Mouse (Mus musculus) liver, postnatal 0 days (tissue): ENCODE measurements around the gene Taf1d. TPM values are rescaled to one million over a fixed set of nuclear protein-coding genes. Genes with fewer than 3 reads are reported as not detected.

ENCODE experiments used
- ATAC-seq: fragments of 200-750 bp; cut with Nextera tagmentation; 2 replicates; pipeline ENCODE4 v1.8.0; 2017; ENCODE audit warnings: mild to moderate bottlenecking, moderate library complexity
- DNase-seq: peaks from one replicate; pipeline ENCODE4 v3.0.0-alpha.2; 2016
- H3K27ac ChIP-seq: fragments of 300-500 bp; sonication (generic); 2 replicates; pipeline ENCODE4 v1.5.1; 2014; ENCODE audit warnings: antibody characterized with exemption, moderate library complexity, mild to moderate bottlenecking, low read depth
- H3K27me3 ChIP-seq: fragments of 300-500 bp; sonication (generic); 2 replicates; pipeline ENCODE4 v1.6.1; 2014; ENCODE audit warnings: low read length, control low read depth, mixed read lengths; ENCODE audit not compliant: insufficient read depth
- H3K36me3 ChIP-seq: fragments of 300-500 bp; sonication (generic); replicated peaks from 2 replicates; pipeline ENCODE4 v1.6.1; 2014; ENCODE audit warnings: mild to moderate bottlenecking, control low read depth, low read length, moderate library complexity, mixed read lengths; ENCODE audit not compliant: insufficient read depth
- H3K4me1 ChIP-seq: fragments of 300-500 bp; sonication (generic); 2 replicates; pipeline ENCODE4 v1.6.1; 2014; ENCODE audit warnings: antibody characterized with exemption, mild to moderate bottlenecking, control low read depth; ENCODE audit not compliant: insufficient read depth
- H3K4me2 ChIP-seq: fragments of 300-500 bp; sonication (generic); 2 replicates; pipeline ENCODE4 v1.6.1; 2014; ENCODE audit warnings: low read depth, mild to moderate bottlenecking, low read length, moderate library complexity, mixed read lengths
- H3K4me3 ChIP-seq: fragments of 300-500 bp; sonication (generic); 2 replicates; pipeline ENCODE4 v1.5.1; 2014; ENCODE audit warnings: low read depth, low read length
- H3K9ac ChIP-seq: fragments of 300-500 bp; sonication (generic); replicated peaks from 2 replicates; pipeline ENCODE4 v1.6.1; 2014; ENCODE audit warnings: mild to moderate bottlenecking, moderate library complexity
- H3K9me3 ChIP-seq: fragments of 300-500 bp; sonication (generic); 2 replicates; pipeline ENCODE4 v1.6.1; 2016; ENCODE audit warnings: mild to moderate bottlenecking, control low read depth, low read length, mixed read lengths
- CTCF ChIP-seq: sonication (generic); IDR thresholded peaks from 2 replicates; pipeline ENCODE4 v1.5.1; 2016; ENCODE audit warnings: antibody characterized with exemption, low read depth
- EP300 ChIP-seq: IDR thresholded peaks from 2 replicates; pipeline ENCODE4 v1.6.1; 2016; ENCODE audit warnings: antibody characterized with exemption, low read depth, mild to moderate bottlenecking
- WGBS: fragments of 180-500 bp; shearing (Covaris S2); extraction: QIAGEN DNeasy Blood & Tissue Kit; methylation state at CpG from one replicate; pipeline ENCODE4 v1.1.7; 2014; ENCODE audit not compliant: insufficient replicate concordance; 5-methylcytosine and 5-hydroxymethylcytosine counted together
- polyA plus RNA-seq: library from polyadenylated mRNA; unstranded; fragments of >200 nt; fragmentation: Nextera tagmentation; extraction: Ambion mirVana; gene quantifications from 2 replicates; pipeline ENCODE4 v1.2.1, GENCODE M21; 2015

Taf1d gene
- 30.5 and 31.1 TPM in 2 replicates for polyA plus RNA-seq

GRCm38 (mm10) chr9:15305503-15306397 lies at the start of gene Taf1d:
TSS of gene Taf1d (plus strand) at chr9:15306214.
- TF ChIP-seq CTCF (no peak), EP300 (peak; percentile 67)
- Histone ChIP-seq H3K27me3 (no peaks in the 10 kb centered on the region), H3K27ac (peak within 1 kb of the TSS; percentile 94), H3K9me3 (no peaks in the 10 kb centered on the region), H3K9ac (peak within 1 kb of the TSS; percentile 92), H3K4me1 (peaks cover 20% of the 10 kb centered on the region), H3K4me2 (peak within 1 kb of the TSS; percentile 93), H3K4me3 (peak within 1 kb of the TSS; percentile 82), H3K36me3 (peaks cover 28% of the 10 kb centered on the region)
- 8% methylated on average over 43 of the region's 45 CpGs for WGBS
- peak; percentile 99 for DNase-seq
- ATAC-seq, result peak; percentile 94

GRCm38 (mm10) chr9:15256214-15256613 lies 49.8 kb upstream of the Taf1d start:
- no peak for DNase-seq
- Histone ChIP-seq H3K27ac (no peak overlapping the region), H3K9ac (no peak overlapping the region), H3K27me3 (no peaks in the 10 kb centered on the region), H3K4me1 (no peaks in the 10 kb centered on the region), H3K36me3 (peaks cover 8% of the 10 kb centered on the region), H3K9me3 (no peaks in the 10 kb centered on the region), H3K4me2 (no peak overlapping the region), H3K4me3 (no peak overlapping the region)
- WGBS, result 68% methylated on average over 3 of the region's 3 CpGs
- no peak for TF ChIP-seq EP300
- no peak for TF ChIP-seq CTCF
- ATAC-seq, result no peak

DNA sequence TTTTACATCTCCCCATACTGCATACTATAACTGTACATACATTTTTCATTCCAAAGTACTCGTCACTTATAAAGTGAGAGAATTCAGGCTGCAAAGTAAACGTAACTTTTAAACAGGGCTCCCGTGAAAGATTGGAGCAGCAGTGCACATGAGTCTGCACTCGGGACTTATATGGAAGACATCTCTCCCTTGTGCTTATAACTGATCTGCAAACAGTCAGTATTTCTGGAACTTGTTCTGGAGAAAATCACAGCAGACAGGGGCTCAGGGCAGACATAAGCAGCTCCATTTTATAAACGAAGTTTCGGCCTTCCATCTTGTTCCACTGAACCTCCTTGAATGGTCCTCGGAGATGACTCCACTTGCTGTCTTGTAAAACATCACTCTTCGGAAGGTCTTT lies 44.0 kb upstream of the Taf1d start:
- Histone ChIP-seq H3K27ac (no peak overlapping the region), H3K36me3 (peaks cover 57% of the 10 kb centered on the region)
- TF ChIP-seq CTCF (no peak), EP300 (no peak)

GRCm38 (mm10) chr9:15263487-15263886 lies 42.5 kb upstream of the Taf1d start:
- DNase-seq (no peak), ATAC-seq (no peak)
- H3K4me2 ChIP-seq, result no peak overlapping the region
- H3K27me3 ChIP-seq, result no peaks in the 10 kb centered on the region
- no peak overlapping the region for H3K27ac ChIP-seq
- no peaks in the 10 kb centered on the region for H3K9me3 ChIP-seq
- WGBS, result 90% methylated on average over 10 of the region's 10 CpGs
- H3K9ac ChIP-seq, result no peak overlapping the region
- H3K4me3 ChIP-seq, result no peak overlapping the region
- H3K4me1 ChIP-seq, result no peaks in the 10 kb centered on the region
- H3K36me3 ChIP-seq, result peaks cover 69% of the 10 kb centered on the region
- TF ChIP-seq CTCF, result no peak
- no peak for TF ChIP-seq EP300

More for the DNA sequence above, 44.0 kb upstream of the Taf1d start:
- H3K9me3 ChIP-seq, result no peaks in the 10 kb centered on the region
- H3K4me1 ChIP-seq, result no peaks in the 10 kb centered on the region
- ATAC-seq (no peak), DNase-seq (no peak)
- 87% methylated on average over 8 of the region's 8 CpGs for WGBS
- no peak overlapping the region for H3K9ac ChIP-seq
- H3K4me3 ChIP-seq, result no peak overlapping the region
- no peak overlapping the region for H3K4me2 ChIP-seq
- no peaks in the 10 kb centered on the region for H3K27me3 ChIP-seq

- no peak overlapping the region for H3K4me3 ChIP-seq
- no peaks in the 10 kb centered on the region for H3K9me3 ChIP-seq
- no peak for ATAC-seq
- peaks cover 5% of the 10 kb centered on the region for H3K4me1 ChIP-seq
- TF ChIP-seq CTCF, result no peak
- no peak for TF ChIP-seq EP300
- H3K27me3 ChIP-seq, result no peaks in the 10 kb centered on the region
- DNase-seq, result no peak
- H3K9ac ChIP-seq, result no peak overlapping the region
- H3K4me2 ChIP-seq, result no peak overlapping the region; the same call in 1 of the 2 replicates
- H3K27ac ChIP-seq, result no peak overlapping the region
- H3K36me3 ChIP-seq, result peaks cover 79% of the 10 kb centered on the region
- 70% methylated on average over 2 of the region's 2 CpGs for WGBS
Observed at GRCm38 (mm10) chr9:15273981-15274380, 32.0 kb upstream of the Taf1d start.

DNA sequence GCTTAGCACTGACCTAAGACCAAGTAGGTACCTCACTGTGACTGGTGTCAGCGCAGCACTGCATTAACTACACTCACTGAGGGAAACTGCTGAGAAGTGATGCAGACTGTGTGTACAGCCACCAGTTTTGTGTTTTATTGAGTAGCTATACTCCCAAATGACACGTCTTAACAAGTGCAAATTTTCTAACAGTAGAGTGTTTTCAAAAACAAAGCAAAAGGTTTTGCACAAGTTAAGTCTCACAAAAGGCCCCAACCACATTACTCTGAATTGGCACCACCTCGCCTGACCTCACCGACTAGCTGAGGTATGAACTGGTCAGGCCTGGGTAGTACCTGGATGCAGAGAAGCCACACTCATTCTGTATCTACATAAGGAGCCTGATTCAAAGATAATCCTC lies 29.2 kb upstream of the Taf1d start:
- Histone ChIP-seq H3K27me3 (no peaks in the 10 kb centered on the region), H3K9ac (no peak overlapping the region), H3K4me3 (no peak overlapping the region), H3K4me1 (peaks cover 15% of the 10 kb centered on the region), H3K36me3 (peaks cover 51% of the 10 kb centered on the region), H3K9me3 (no peaks in the 10 kb centered on the region), H3K27ac (no peak overlapping the region), H3K4me2 (no peak overlapping the region)
- ATAC-seq, result no peak
- WGBS, result 85% methylated on average over 4 of the region's 4 CpGs
- TF ChIP-seq CTCF (no peak), EP300 (no peak)
- DNase-seq, result no peak
